Mouse (Mus musculus) activated CD4-positive, CD25-positive, alpha-beta regulatory T cell, adult 4 months (primary cell): ENCODE measurements around the gene Nid2. TPM values are rescaled to one million over a fixed set of nuclear protein-coding genes. Genes with fewer than 3 reads are reported as not detected.

Experiments
- ATAC-seq: one replicate; pipeline ENCODE4 v1.8.0; 2017
- polyA plus RNA-seq, 2 experiments: library from polyadenylated mRNA; unstranded; fragments of 100-300 nt; shearing (Covaris generic); gene quantifications; one replicate each; pipeline ENCODE4 v1.2.1; 2017

The Nid2 gene
- polyA plus RNA-seq, 2 experiments from 2014 or later, result 1.1 to 2.9 TPM

DNA sequence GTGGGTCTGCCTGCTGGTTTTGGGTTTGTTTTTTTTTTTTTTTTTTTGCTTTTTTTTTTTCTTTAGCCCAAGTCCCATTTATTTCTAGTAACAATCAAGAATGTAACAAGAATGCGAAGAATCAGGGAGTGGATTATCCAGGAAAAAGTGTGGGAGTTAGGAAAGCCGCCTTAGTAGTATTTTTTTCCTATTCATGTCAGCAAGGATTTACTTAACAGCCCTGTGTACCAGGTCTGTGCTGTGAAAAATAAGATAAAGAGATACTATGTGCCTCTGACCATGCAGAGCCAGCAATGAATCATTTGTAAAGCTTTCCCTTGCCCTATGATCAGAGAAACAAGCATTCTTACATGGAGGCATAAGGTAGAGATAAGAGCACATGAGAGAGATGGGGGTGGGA lies 4.8 kb upstream of the Nid2 start:
- ATAC-seq, result no peak

DNA sequence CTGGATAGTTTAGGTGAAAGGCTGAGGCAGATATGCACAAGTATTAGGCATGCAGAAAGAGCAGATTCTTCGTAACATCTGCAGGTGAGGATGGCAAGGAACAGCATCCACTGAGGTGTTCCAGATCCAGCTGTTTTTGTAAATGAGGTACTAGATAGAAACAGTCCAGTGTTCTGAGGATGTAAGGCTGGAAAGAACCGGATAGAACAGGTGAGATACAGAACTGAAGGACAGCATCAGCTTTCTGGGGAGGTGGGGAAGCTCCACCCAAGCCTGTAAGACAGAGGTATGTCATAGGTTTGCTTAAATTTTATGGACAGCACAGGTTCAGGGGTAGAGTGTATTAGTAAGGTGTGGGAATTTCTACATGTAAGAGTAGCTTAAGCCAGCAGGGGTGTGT lies 4.3 kb upstream of the Nid2 start:
- no peak for ATAC-seq

DNA sequence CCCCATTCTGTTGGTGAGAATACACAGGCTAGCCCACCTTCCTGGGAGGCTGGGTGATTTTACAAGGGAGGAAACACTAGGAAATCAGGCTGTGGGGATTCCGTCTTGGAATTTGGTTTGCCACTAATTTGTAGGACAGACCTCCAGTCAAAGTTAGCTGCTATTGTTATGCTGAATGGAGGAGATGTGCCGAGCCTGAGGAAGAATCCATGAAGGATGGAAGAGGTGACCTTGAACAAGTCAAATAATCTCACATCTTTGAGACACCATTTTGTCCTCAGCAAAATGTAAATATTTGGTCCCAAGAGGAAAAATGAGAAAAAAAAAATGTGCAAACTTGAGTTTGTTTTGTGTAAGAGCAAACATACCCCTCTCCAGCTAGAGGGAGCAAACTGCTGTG lies 1.3 kb upstream of the Nid2 start:
- ATAC-seq, result no peak

GRCm38 (mm10) chr14:19750411-19751024 lies 547 bp upstream of the Nid2 start:
- no peak for ATAC-seq

GRCm38 (mm10) chr14:19752276-19752675 lies 1.2 kb downstream of the Nid2 start:
- no peak for ATAC-seq

DNA sequence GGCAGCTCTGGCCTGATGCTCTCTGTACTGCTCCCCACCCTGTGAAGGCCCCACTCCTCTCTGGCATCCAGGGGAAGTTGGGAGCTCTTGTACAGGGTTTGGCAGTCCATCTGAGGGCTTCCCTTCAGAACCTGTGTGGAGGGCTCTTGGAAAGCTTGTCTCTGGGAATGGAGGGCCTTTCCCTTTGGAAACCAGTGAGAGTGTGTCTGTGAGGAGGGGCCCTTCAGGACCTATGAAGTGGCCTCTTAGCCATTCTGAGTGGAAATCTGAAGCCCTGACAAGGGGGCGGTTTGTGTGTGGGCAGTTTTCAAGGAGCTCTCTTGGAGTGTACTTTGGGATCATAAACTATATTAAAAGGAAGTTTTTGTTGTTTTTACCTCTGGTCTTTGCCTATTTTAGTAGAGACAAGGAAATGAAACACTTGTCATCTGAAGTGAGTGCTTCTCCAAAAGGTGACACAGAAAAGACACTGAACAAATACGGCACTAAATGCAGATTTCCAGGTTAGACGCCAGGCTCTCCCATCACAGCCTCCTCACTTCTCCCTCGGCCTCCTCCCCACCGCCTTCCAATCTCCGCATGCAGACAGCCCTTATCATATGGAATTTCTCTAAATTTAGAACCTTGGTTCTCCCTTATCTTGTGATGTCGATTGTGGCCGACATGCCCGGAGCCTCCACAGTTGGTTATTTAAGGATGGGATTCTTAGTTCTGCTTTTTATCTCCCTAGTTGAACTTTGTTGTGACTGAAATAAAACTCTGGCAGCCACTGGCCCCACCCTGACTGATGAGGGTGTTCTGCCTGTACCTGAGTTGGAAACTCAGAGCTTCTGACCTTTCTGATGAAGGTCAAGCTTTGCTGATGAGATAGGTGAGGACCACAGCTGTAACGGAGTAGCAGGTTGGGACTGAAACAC lies 8.5 kb downstream of the Nid2 start:
- no peak for ATAC-seq

DNA sequence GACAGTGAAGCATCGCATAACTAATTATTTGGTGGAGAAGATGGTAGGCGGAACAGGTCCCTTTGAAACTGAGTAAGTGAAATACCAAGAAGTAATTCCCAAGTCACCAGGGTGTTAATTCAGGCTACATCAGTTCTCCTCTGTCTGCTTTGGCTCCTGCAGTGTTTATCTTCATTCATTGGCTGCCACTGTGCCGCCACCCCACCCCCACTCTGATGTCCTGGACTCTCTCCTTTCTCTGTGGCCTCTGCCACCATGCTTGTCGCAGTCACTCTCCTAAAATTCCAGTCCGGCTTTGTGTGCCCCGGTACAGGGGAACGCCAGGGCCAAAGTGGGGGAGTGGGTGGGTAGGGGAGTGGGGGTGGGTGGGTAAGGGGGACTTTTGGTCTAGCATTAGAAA lies 9.7 kb downstream of the Nid2 start:
- ATAC-seq, result no peak

DNA sequence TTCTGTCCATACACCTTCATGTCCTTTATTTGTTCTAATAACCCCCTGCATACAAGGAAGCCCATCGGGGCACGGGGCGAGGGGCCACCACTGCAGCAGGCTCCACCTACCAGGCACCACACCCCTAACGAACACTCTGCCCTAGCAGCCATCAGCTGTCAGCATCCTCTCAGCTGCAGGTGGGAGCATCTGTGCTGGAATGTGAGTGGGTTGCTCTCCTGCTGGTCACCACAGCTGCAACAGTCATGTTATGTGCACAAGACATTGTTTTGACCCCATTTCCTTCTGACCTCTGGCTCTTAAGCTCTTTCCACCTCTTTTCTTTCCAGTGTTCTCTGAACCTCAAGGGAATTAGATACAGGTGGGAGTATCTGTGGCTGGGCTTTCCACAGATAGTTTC lies 10.9 kb downstream of the Nid2 start:
- ATAC-seq, result no peak

DNA sequence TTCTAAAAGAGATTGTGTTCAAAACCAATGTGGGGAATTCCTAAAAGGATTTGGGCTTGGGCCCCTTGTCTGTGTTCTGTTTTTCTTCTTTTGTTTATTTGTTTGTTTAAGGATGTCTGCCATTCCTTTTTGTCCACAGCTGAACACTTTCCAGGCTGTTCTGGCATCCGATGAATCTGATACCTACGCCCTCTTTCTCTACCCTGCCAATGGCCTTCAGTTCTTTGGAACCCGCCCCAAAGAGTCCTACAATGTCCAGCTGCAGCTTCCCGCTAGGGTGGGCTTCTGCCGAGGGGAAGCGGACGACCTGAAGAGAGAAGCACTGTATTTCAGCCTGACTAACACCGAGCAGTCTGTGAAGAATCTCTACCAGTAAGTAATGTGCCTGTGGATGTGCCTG lies 12.5 kb downstream of the Nid2 start:
- no peak for ATAC-seq

GRCm38 (mm10) chr14:19764331-19764730 lies 13.3 kb downstream of the Nid2 start:
- ATAC-seq, result no peak

GRCm38 (mm10) chr14:19765539-19766379 lies 14.7 kb downstream of the Nid2 start:
- ATAC-seq, result no peak

- no peak for ATAC-seq
Measured at GRCm38 (mm10) chr14:19766380-19766649, 15.2 kb downstream of the Nid2 start.

GRCm38 (mm10) chr14:19768648-19769047 lies 17.6 kb downstream of the Nid2 start:
- no peak for ATAC-seq

- ATAC-seq, result no peak
Measured at GRCm38 (mm10) chr14:19769441-19770200, 18.6 kb downstream of the Nid2 start.

GRCm38 (mm10) chr14:19771173-19771572 lies 20.1 kb downstream of the Nid2 start:
- peak; percentile 73 for ATAC-seq

DNA sequence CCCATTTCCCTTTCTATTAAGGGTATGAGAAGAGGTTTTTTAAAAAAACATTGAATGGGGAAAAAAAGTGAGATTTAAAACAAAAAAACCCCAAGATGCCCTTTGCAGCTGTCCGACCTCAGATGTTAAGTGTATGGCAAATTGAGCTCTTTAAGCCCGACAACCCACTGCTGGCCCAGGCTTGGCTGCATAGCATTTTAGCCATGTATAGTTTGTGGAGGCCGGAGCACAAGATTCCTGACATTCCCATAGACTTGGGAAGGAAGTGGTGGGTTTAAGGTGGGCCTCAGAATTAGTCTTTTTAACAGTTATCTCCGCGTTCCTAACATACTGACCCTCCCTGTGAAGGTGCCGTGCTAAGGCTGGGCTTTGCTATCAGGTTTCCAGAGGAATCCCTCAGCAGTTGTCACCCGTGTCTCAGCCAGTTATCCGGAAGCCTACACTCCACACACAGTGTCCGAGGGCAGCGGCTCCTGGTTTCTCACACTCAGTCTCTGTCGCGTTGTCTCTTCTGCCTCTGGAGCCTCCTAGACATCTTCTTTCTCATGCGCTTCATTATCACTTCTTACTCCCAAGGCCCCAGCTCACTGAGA lies 23.1 kb downstream of the Nid2 start:
- ATAC-seq, result no peak

DNA sequence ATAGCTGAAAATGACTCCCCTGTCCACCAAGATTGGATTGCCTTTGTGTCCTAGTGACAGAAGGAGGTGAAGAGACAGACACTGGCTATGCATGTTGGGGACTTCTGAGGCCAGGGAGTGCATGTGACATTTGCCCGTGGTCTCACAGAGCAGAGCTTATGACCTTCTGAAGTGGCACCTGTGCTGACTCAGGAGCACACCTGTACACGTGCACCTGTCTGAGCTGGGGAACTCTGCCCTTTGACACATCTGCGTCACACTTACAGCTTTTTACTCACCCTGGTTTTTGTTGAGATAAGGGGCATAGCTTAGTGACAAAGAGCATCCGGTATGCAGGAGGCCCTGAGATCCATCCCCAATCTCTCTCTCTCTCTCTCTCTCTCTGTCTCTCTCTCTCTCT lies 24.4 kb downstream of the Nid2 start:
- no peak for ATAC-seq

- ATAC-seq, result no peak
Measured at GRCm38 (mm10) chr14:19776179-19776578, 25.1 kb downstream of the Nid2 start.

DNA sequence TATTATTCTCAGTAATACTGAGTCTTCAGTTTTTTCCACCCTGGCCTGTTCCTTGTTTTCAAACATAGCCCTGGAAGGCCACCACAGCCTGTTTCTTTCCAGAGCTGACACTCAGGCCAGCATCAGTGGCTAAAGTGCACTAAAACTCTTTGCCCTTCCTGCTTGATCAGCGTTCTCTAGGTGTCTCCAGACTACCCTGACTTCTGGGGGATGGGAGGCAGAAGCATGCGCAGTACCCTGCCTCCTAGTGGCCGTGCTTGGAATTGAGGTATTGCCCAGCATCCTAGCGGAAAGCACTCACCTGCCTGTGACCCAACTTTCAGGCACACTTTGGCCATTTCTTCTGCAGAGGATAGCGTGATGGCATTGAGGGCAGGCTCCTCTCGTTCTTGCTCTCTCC lies 25.8 kb downstream of the Nid2 start:
- ATAC-seq, result no peak

DNA sequence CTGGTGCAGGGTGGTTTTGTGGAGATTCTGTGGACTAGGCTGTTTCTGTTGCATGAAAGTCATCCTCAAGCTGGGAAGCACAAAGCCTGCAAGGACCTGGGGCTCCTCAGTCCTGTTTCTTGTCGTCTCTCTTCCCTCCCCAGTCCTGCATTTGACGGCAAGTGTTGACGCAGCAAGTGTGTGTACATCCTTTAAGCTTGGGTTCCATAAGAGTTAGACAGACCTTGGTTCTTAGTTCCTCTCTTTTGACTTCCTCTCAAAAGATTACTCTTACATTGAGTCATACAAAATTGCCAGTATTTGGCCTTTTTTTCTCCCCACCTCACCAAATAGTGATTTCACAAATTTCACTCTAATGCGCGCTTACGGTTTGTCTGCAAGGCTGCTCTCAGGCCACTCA lies 26.3 kb downstream of the Nid2 start:
- ATAC-seq, result no peak

DNA sequence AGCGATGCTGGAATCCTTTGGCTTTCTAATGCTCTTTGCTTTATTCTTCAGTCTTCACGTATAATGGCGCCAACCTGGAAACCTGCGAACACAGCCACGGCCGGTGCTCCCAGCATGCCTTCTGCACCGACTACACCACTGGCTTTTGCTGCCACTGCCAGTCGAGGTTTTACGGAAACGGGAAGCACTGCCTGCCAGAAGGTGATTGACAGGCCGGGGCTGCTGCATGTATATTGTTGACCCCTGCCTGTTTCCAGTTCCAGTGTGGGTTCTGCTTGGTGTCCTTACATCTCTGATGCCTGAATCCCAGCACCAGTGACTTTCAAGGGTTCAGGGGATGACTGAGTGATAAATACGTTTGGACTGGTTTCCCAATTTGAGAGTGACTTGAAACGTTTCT lies 26.9 kb downstream of the Nid2 start:
- ATAC-seq, result no peak

- no peak for ATAC-seq
Measured at GRCm38 (mm10) chr14:19785797-19786588, 34.9 kb downstream of the Nid2 start.
